Mouse (Mus musculus): Measurements from ENCODE around the gene Kras.

The Kras gene

GRCm38 (mm10) chr6:145250185-145250791, at the start of gene Kras:
Gene Kras (minus strand): TSS chr6:145250239.
- peak; percentile 84 to 85 for DNase-seq (ENCODE audit: low read depth in 2 of 2, low spot score in 2 of 2)

- DNase-seq (ENCODE audit: low read depth in 2 of 2, low spot score in 2 of 2) = no peak
Observed at GRCm38 (mm10) chr6:145297626-145298025, 47.6 kb upstream of the Kras start.

DNA sequence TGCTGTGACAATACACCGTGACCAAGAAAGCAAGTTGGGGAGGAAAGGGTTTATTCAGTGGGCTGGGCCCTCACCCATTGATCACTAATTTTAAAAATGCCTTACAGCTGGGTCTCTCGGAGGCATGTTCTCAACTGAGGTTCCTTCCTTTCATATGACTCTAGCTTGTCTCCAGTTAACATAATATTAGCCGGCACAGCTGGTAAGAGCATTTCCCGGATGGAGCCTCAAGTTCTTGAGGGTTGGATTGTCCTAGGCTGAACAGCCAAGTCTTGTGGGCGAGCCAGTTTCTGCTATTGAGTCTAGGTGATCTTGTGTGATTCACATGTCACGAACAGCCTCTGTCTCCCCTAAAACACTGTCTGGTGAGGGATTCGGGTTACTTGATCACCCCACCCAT, 46.9 kb upstream of the Kras start:
- DNase-seq (ENCODE audit: low read depth in 2 of 2, low spot score in 2 of 2) = no peak

DNA sequence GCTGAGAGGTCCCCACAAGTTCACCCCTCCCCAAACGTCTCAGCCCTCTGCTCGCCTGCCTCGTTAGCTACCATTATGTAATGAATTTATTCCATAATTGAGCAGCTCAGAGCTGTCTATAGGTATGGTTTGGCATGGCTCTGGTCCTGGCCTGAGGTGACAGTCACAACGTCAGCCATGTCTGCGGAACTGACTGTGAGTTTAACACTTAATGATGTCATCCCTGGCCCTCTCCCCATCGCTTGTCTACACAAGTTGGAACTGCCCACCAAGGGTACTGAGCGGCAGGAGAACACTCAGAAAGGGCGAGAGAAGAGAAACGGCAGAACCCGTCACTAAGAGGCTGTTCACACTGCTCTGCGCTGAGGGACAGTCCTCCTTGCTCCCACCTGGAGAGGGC, 45.1 kb upstream of the Kras start:
- no peak for DNase-seq (ENCODE audit: low read depth in 2 of 2, low spot score in 2 of 2)

GRCm38 (mm10) chr6:145293156-145293555, 43.1 kb upstream of the Kras start:
- no peak for DNase-seq (ENCODE audit: low read depth in 2 of 2, low spot score in 2 of 2)

DNA sequence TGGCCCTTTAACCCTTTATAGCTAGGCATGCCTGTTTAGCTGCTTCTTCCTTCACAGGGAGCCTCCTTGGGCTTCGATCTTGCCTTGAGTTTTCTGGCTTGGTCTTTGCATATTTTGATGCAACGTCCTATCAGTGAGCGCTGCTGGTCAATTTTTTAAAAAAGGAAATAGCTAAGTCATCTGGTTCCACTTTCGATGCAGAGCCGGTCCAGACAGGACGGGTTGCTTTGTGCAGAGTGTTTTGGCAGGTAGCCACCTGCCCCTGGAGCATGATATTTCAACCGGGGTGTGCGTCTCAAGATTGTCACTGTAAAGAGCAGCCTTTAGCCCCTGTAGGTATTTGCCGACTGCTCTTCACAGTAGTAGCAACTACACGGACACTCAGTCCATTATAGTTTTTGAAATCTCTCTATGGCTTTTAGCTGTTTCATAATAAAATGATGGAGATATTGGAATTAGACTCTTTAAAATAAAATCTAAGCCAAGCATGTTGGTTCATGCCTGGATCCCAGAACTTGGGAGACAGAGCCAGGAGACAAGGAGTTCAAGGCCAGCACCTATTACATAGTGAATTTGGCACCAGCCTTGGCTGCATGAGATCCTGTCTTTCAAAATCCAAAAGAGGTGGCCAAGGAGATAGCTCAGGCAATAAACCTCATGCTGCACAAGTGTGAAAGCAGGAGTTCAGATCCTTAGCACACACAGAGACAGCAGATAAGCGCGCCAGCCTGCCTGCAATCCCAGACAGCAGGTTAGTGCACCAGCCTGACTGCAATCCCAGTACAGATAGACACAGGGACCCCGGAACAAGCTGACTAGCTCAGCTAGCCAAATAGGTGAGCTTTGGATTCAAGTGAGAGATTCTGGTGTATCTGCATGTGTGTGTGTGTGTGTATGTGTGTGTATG, 41.6 kb upstream of the Kras start:
- no peak for DNase-seq (ENCODE audit: low read depth in 2 of 2, low spot score in 2 of 2)

DNA sequence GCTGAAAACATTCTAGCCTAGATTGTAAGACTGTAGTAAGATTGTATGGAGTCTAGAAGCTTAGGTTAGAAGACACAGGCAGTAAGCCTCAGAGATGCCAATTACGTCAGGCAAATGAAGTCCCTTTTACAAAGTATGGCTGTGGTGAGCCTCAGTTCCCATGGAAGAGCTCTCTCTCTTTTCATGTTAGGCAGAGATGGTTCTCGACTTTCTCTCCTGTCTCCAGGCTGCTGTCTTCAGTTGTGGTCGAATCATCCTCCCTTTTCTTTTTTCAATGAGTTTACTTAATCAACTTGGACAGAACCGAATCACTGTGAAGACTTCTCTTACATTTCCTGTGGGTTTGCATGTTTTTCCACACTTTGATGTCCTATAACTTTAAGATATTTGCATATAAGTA, 35.6 kb upstream of the Kras start:
- peak; percentile 27 to 35 for DNase-seq (ENCODE audit: low read depth in 2 of 2, low spot score in 2 of 2)

DNA sequence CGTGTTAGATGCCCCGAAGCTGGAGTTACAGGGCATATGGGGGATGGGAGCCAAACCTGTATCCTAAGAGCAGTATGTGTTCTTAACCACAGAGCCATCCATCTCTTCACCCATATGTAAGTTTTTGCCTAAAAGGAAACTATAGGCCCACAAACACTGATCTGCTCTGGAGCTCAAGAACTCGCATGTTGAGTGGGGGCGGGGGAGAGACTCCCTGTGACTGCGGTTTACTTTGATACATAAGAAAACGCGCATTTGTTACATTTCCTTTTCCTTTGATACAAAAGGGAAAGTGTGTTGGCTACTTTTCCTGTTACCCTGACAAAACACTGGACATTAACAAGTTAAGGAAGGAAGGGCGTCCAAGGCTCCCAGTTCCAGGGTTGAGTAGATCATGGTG, 34.2 kb upstream of the Kras start:
- DNase-seq (ENCODE audit: low read depth in 2 of 2, low spot score in 2 of 2) = peak in 1 of 2 experiments; percentile 26

- no peak for DNase-seq (ENCODE audit: low read depth in 2 of 2, low spot score in 2 of 2)
Observed at GRCm38 (mm10) chr6:145277138-145277763, 27.2 kb upstream of the Kras start.

DNA sequence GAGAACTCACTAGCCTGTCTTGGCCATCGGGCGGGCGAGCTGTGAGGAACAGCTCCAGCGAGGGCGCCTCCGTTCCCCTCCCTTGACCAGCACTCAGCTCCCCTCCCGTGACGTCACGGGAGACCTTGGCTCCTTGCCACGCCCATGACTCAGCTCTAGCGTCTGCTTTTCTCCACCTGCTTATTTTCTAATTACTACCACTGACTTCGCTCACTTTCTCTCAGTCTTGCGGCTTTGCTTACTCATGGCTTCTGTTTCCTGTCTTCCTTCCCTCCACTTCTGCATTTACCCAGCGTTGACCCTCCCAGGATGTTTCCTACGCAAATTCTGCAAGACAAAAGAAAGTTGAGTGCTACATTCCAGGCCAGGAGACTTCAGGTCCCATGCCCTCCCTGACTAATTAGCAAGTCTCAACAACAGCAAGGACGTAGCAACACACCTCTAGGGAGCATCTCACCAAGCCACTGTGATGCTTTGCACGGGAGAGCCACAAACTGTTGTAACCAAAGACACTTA, 26.3 kb upstream of the Kras start:
- peak; percentile 12 to 18 for DNase-seq (ENCODE audit: low read depth in 2 of 2, low spot score in 2 of 2)

- no peak for DNase-seq (ENCODE audit: low read depth in 2 of 2, low spot score in 2 of 2)
Observed at GRCm38 (mm10) chr6:145275586-145276219, 25.7 kb upstream of the Kras start.

- DNase-seq (ENCODE audit: low read depth in 2 of 2, low spot score in 2 of 2) = no peak
Observed at GRCm38 (mm10) chr6:145273971-145274620, 24.1 kb upstream of the Kras start.

DNA sequence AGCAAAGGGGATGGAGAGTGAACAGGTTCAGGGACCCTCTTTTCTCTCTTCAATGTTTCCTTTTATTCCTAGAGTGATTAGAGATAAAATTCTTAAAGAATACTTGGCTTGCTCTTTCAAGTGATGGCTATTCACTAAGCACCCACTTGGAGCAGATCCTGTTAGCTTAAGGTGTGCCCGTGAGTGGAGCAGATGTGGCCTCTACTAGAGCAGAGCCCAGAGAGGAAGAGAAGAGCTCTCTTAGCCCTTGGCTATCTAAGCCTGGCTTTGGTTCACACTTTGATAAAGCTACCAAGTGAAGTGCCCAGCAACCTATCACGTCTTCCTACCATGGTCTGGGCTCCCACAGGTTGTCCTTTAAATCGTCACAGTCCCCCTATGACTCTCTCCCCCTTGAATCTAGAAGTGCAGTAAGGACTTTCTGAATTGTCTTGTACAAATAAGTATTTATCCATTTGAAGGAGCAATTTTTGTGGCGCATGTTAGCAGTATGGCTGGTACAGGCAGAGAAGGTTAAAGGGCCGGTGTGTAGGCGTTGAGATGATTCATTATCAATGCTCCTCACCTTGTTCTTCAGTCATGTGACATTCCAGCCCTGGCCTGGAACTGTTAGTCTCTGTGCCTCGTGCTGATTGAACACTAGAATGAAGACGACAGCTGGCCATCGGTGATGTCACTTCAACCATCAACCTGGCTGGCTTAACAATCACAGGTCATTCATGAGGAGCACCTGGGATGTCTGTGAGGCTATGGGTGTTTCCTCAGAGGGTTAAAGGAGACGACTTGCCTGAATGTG, 22.3 kb upstream of the Kras start:
- DNase-seq (ENCODE audit: low read depth in 2 of 2, low spot score in 2 of 2) = no peak

DNA sequence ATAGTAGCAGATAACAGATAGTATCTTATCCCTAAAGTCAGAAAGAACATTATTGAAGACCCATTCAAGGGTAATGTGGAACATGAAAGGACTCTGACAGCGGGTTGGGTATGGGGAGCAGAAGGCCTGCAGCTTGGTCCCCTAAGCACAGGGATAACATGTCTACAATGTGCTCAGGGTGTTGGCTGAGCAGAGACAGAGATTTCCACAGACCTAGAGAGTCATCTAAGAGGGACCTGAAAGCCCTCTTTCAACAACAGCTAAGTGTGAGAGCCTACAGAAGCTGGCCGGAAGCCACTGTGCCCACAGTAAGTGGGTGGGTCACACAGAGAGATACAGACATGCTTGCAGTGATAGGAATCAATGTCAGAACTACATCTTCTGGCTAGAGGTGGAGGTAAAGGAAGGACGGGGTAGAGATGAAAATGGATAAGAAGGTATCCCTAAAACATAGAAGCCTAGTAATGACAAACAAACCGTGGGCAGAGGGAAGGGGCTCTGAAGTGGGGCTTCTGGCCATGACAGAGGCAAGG, 19.3 kb upstream of the Kras start:
- no peak for DNase-seq (ENCODE audit: low read depth in 2 of 2, low spot score in 2 of 2)

- no peak for DNase-seq (ENCODE audit: low read depth in 2 of 2, low spot score in 2 of 2)
Observed at GRCm38 (mm10) chr6:145267692-145268091, 17.7 kb upstream of the Kras start.

DNA sequence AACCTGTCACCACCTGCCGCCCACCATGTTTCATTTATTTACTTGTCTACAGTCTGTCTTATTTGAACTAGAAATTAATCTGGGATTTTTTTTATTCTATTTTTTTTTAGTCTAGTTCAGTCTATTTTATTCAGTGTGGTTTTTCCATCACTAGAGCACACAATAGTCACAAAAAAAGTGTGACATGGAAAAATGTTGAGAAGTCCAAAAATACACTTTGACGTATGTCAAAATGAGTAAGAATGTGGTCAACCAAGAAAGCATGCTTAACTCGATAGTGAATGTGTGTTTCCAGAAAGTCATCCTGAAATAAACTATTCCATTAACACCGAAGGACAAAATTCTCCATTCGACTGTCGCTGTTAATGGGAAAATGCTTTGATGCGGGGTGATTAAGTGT, 12.3 kb upstream of the Kras start:
- no peak for DNase-seq (ENCODE audit: low read depth in 2 of 2, low spot score in 2 of 2)

GRCm38 (mm10) chr6:145256701-145257073, 6.6 kb upstream of the Kras start:
- DNase-seq (ENCODE audit: low read depth in 2 of 2, low spot score in 2 of 2) = no peak

DNA sequence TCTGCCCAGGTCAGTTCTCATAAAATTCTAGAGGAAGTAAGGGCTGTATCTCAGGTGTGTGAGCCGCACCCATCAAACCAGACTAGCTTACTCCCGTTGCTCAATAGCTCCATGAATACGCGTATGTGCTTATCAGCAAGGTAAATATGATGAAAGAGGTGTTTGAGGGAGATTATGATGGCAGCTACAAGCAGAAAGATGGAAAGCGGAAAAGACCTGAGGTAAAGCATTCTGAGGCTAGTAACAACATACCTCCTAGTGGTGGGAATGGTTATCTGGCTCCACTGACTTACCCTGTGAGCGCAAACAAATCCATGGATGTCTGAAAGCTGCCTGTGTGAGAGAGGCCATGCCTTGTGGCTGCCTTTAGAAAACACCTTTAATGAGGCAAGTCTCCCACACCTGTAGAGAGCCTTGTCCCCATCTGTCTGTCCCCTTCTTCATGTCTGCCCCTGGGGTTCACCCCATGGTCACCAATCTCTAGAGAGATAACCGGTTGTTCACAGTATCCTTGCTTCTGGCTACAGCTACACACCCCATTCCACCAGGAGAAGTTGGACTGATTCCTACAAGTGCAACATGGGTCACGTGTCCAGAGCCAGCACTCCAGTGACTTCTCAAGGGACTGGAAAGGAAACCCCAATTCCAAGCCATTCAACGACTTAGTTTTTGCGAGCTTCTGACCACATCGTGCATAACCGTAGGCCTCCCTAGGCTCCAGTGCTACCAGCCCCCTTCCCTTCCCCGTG, 6.1 kb upstream of the Kras start:
- no peak for DNase-seq (ENCODE audit: low read depth in 2 of 2, low spot score in 2 of 2)

DNA sequence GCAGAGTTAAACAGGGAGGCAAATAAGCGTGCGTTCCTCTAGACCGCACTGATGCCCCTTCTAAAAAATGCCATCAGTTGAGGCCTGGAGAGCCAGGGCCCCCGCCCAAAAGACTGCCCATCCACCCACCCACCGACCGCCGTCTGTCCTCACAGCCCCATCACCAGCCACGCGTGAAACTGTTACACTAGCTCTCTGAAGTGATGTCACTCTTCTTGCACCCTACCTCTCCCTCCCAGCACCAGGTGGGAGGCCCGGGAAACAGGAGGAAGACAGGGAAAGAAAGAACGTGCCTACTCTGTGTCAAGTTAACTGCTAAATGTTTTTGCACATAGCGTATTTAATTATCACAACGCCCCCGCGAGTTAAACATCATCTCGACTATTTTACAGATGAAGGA, 781 bp upstream of the Kras start:
- DNase-seq (ENCODE audit: low read depth in 2 of 2, low spot score in 2 of 2) = no peak
